Mouse (Mus musculus) mature B cell (primary cell): ENCODE measurements around the gene Anapc2.

ENCODE experiments used
- in situ Hi-C: fragments of 300-500 bp; cut with MboI; formaldehyde crosslinking; loops from 2 replicates; pipeline ENCODE4 v1.14.3; 2019

Anapc2 gene

GRCm38 (mm10) chr2:25267746-25268309 is 4.5 kb upstream of the Anapc2 start:
- in situ Hi-C loops: no loop called here

GRCm38 (mm10) chr2:25272515-25272914 is 237 bp downstream of the Anapc2 start:
- in situ Hi-C loops: no loop called here

DNA sequence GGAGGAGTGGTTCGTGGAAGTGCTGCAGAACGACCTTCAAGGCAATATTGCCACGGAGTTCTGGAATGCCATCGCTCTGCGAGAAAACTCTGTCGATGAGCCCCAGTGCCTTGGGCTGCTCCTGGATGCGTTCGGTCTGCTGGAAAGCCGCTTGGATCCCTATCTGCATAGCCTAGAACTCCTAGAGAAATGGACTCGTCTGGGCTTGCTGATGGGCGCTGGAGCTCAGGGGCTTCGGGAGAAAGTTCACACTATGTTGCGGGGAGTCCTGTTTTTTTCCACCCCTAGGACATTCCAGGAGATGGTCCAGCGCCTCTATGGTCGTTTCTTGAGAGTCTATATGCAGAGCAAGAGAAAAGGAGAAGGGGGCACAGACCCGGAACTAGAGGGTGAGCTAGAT is 732 bp downstream of the Anapc2 start:
- in situ Hi-C loops: no loop called here

DNA sequence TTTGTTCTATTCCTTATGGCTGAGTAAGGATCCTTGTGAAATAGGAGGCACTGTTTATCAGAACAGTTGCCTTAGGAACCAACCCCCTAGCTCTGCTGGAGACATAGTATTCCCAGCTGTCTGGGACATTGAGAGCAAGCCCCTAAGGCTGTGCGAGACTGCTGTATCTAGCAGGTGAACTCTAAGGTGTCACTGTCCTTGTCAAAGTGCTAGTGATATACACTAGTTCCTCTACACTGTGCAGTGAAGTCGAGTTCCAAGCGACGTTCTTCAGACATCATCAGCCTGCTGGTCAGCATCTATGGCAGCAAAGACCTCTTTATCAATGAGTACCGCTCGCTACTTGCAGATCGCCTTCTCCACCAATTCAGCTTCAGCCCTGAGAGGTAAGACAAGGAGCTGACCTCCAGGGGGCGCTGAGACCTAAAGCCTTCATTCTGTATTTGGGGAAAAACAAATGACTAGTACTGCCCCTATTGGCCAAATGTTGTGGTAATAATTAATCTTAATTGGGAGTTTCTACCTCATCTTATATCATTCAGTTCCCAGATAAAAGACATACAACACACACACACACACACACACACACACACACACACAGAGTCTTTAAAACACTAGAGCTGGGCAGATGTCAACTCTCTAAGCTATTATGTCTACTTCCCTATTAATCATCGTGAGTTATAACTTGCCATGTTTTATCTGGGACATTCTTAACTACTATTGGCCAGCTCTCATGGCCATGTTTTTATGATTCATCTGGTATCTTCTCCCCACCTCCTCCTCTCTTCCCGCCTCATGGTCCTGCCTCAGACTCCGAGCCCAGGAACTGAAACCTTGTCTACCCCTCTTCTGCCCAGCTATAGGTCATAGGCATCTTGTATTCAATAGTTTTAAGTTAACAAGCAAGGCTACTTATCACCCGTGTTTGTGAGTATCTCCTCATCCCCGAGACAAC is 6.9 kb downstream of the Anapc2 start:
- in situ Hi-C loops: no loop called here

GRCm38 (mm10) chr2:25285551-25285950 is 13.3 kb downstream of the Anapc2 start:
- in situ Hi-C loops: no loop called here

- in situ Hi-C loops: no loop called here
Observed at GRCm38 (mm10) chr2:25286314-25286713, 14.0 kb downstream of the Anapc2 start.

DNA sequence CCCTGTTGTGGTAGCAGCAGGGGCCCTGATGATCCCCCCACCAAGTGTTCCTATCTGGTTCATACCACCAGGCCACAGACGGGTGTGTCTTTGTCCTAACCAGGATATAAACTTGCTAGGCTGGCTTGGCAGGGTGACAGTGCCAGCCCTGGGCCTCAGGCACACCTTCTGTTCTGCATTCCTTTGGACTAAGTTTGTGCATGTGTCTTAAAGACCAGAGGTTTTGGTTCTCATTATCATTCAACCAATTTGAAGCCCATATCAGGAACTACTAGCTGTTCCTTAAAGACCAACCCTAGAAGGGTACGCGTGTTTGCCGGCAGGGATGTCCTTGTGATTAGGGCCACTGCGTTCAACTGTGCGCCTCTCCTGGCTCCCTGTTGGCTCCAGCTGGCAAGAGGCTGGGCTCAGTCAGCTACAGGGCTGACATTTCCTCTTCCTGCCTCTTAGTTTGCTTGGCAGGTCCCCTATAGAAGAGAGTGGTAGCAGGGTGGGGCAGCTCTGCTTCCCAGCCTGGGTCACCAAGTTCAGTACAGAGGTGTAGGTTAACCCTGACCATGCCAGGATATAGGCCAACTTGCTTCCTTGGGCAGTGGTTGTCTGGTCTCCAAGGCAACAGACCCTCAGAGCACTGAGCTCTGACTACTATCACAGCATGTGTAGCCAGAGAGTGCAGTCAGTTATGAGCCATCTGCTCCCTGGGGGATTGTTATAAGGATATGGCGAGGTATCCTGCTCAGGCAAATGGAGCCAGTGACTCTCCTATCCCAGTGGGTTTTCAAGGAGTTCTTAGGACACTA is 14.8 kb downstream of the Anapc2 start:
- in situ Hi-C loops: no loop called here

DNA sequence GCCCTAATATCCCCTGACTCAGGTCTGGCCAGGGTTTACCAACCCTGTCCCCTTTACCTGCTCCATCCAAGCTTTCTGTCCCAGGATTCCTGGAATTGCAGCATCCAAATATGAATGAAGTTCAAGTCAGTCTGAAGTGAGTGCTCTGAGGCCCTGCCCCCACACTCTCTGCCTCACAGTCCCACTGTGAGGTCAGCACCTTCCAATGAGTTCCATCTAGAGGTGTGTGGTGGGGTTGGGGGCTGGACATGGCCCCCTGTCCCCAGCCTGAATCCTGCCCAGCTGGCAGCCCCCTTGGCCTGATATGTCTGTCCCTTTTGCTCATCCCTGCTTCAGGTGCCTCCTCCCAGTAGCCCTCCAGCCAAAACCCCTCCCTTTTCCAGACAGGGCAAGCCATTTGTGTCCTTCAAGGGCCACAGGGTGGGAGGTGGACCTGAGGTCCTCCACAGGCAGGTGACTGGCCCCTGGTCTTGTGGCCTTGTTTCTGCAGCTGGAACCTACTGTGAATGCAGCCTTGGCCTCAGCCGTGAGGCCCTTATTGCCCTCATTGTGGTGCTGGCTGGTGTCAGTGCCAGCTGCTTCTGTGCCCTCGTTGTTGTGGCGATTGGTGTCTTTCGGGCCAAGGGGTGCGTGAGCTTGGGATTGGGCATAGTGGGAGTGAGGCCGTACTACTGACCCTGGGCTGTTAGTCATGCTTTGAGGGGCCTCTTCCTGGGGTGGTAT is 15.8 kb downstream of the Anapc2 start, which contains the start of gene Tmem210:
Tmem210 (plus strand) TSS at position 219 of the 723 bp plus-strand sequence.
- in situ Hi-C loops: no loop called here

- in situ Hi-C loops: no loop called here
Observed at GRCm38 (mm10) chr2:25288734-25289345, 16.6 kb downstream of the Anapc2 start.

GRCm38 (mm10) chr2:25289651-25290050 is 17.4 kb downstream of the Anapc2 start, which contains the start of gene Lrrc26:
Gene Lrrc26 (plus strand): TSS chr2:25289915.
- in situ Hi-C loops: no loop called here

- in situ Hi-C loops: no loop called here
Observed at GRCm38 (mm10) chr2:25290101-25290815, 18.0 kb downstream of the Anapc2 start.

- in situ Hi-C loops: no loop called here
Observed at GRCm38 (mm10) chr2:25290816-25291130, 18.5 kb downstream of the Anapc2 start.

DNA sequence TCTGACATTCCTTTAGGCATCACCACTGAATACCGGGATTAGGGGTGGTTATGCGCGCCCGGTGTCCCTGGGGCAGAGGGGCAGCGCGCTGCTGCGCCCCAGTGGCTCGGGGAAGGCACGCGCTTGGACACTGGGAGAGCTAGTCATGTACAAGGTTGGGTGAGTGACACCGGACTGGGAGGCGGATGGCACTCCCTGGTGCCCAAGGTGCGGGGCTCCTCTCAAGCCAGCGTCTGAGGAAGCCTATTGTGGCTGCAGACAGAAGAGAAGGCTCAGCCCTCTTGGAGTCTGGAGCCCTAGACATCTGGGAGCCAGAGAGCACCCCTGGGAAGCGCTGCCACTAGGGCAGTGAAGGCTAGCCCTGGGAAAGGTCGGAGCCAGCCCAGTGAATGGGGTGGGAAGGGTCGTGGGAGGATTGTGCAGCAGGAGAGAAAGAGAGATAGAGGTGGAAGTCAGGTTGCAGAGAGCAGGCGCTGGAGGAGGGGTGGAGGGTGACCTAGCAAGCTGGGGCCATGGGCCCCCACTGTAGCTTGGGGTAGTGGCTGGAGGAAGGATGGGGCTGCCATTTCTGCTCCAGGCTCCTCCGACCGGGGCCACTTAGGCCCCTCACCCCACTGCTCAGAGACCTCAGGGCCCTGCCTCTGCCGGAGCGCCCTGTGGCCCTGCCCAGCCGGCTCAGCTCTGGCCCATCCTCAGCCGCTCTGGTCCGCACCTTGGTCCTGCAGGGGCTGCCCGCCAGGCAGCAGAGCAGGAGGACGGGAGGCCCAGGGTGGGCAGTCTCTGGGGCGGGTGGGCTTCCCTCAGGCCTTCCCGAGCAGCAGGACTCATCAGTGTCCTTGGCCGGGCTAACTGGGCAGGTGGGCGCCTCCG is 19.1 kb downstream of the Anapc2 start:
- in situ Hi-C loops: no loop called here

- in situ Hi-C loops: no loop called here
Observed at GRCm38 (mm10) chr2:25292054-25292544, 19.8 kb downstream of the Anapc2 start.

- in situ Hi-C loops: no loop called here
Observed at GRCm38 (mm10) chr2:25292856-25293255, 20.6 kb downstream of the Anapc2 start.

DNA sequence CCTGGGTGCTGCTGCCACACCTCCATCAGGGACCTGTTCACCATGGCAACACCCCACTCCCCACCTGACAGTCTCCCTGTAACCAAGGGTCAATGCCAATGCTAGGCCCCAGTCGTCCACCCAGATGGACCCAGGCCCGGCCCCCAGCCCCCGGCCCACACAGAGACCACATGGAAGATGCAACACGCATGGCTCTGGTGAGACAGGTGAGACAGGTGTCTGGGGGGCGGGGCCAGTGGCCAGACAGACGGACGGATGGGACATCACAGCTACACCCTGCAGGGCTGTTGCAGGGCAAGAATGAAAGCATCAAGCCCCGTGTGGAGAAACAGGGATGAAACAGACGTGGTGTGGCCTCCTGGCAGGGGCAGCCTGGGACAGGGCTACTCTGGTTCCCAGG is 21.4 kb downstream of the Anapc2 start:
- in situ Hi-C loops: no loop called here

- in situ Hi-C loops: no loop called here
Observed at GRCm38 (mm10) chr2:25297093-25297492, 24.8 kb downstream of the Anapc2 start.

DNA sequence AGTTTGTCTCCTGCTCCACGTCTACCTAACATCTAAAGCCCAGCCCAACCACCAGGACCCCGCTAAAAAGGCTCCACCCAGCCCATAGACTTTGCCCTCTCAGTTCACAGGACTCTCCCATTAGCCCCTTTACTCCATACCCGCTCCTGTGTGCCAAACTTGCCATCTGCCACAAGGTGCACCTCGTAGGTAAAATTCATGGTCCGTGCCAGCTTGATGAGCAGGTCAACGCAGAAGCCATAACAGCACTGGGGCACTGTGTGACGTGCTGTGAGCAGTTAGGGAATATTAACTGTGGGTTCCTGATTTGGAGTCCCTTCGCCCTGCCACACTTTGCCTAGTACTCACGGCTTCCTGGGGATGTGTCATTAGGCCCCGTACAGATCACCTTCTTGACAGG is 25.8 kb downstream of the Anapc2 start:
- in situ Hi-C loops: no loop called here

GRCm38 (mm10) chr2:25303452-25303851 is 31.2 kb downstream of the Anapc2 start:
- in situ Hi-C loops: no loop called here
